Mouse (Mus musculus): ENCODE results near the gene 4932438A13Rik. TPM values are rescaled to one million over a fixed set of nuclear protein-coding genes. Genes with fewer than 3 reads are reported as not detected.

The 4932438A13Rik gene
- polyA plus RNA-seq (2016; fragmentation: Nextera tagmentation; extraction: Ambion mirVana) = 53.6 and 54.4 TPM in 2 replicates

DNA sequence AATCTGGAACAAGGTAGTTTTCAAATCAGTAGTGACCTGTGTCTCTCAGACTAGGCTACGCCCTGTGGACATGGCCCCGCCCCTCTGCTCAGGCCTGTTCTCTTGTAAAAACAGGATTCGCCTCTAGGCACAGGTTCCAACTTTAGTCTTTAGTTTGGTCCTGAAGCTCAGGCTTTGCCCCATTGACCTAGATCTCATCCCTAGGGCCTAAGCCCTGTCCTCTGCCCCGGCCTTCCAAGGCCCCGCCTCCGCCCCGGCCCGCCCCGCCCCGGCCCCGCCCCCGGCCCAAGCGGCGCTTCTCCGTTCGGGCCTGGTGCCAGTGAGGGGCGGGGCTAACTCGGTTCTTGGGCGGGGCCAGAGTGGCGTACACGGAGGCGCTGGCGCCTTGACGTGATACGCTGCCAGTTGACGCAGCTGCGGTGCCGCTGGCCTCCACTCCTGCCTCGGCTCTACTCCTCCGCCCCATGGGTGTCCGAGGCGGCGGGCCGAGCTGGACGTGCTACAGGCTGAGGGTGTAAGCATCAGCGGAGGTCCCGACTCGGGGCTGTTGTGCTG, at the start of gene 4932438A13Rik:
Gene 4932438A13Rik, plus strand, starts transcription at position 384 of the 555 bp plus-strand sequence.
- peak; percentile 99 for ATAC-seq (ENCODE audit: low FRiP score, low read depth)
- Histone ChIP-seq H3K4me2 (replicated peaks) (peak within 1 kb of the TSS; percentile 74), H3K4me3 (peak within 1 kb of the TSS; percentile 55), H3K27ac (replicated peaks) (peak within 1 kb of the TSS; percentile 52), H3K36me3 (peaks cover 10% of the 10 kb centered on the region), H3K27me3 (no peaks in the 10 kb centered on the region), H3K4me1 (peaks cover 5% of the 10 kb centered on the region), H3K9ac (replicated peaks) (peak within 1 kb of the TSS; percentile 70), H3K9me3 (no peaks in the 10 kb centered on the region)
- under 1% methylated on average over 38 of the region's 38 CpGs for WGBS

DNA sequence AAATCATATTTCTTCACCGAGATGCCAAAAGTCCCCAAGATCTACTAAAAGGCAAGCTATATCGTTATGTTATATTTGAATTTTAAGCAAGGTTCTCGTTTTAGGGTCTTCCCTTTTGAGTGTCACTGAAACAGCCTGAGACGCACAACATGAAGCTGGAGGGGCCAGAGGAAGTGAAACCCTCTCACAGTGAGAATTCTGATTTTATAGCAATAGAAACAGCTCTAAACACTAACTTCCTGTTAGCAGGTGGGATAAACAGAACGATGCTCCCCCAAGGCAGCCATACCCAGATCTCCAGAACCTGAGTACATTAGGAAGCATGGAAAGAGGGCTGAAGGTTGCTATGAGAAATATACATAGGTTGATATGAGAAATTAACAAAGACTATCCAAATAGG, 46.3 kb upstream of the 4932438A13Rik start:
- WGBS = 91% methylated on average over 5 of the region's 5 CpGs

GRCm38 (mm10) chr3:36819402-36819801, 43.5 kb upstream of the 4932438A13Rik start:
- H3K27ac ChIP-seq (replicated peaks) = no peak overlapping the region
- WGBS = 70% methylated on average over 7 of the region's 7 CpGs
- no peaks in the 10 kb centered on the region for H3K9me3 ChIP-seq
- H3K27me3 ChIP-seq = no peaks in the 10 kb centered on the region
- H3K36me3 ChIP-seq = no peaks in the 10 kb centered on the region
- no peak overlapping the region for H3K9ac ChIP-seq (replicated peaks)
- no peak overlapping the region for H3K4me2 ChIP-seq (replicated peaks)
- H3K4me1 ChIP-seq = no peaks in the 10 kb centered on the region
- ATAC-seq (ENCODE audit: low FRiP score, low read depth) = no peak
- no peak overlapping the region for H3K4me3 ChIP-seq

More for the DNA sequence above, 46.3 kb upstream of the 4932438A13Rik start:
- H3K4me3 ChIP-seq = no peak overlapping the region
- no peak for ATAC-seq (ENCODE audit: low FRiP score, low read depth)
- H3K9me3 ChIP-seq = no peaks in the 10 kb centered on the region
- H3K4me2 ChIP-seq (replicated peaks) = no peak overlapping the region
- H3K9ac ChIP-seq (replicated peaks) = no peak overlapping the region
- H3K27ac ChIP-seq (replicated peaks) = no peak overlapping the region
- H3K4me1 ChIP-seq = no peaks in the 10 kb centered on the region
- no peaks in the 10 kb centered on the region for H3K27me3 ChIP-seq
- no peaks in the 10 kb centered on the region for H3K36me3 ChIP-seq

- Histone ChIP-seq H3K36me3 (no peaks in the 10 kb centered on the region), H3K9me3 (no peaks in the 10 kb centered on the region), H3K4me3 (no peak overlapping the region), H3K4me1 (no peaks in the 10 kb centered on the region), H3K9ac (replicated peaks) (no peak overlapping the region), H3K4me2 (replicated peaks) (no peak overlapping the region), H3K27ac (replicated peaks) (no peak overlapping the region), H3K27me3 (no peaks in the 10 kb centered on the region)
- ATAC-seq (ENCODE audit: low FRiP score, low read depth) = no peak
- 90% methylated on average over 9 of the region's 9 CpGs for WGBS
Measured at GRCm38 (mm10) chr3:36821037-36821436, 41.9 kb upstream of the 4932438A13Rik start.

DNA sequence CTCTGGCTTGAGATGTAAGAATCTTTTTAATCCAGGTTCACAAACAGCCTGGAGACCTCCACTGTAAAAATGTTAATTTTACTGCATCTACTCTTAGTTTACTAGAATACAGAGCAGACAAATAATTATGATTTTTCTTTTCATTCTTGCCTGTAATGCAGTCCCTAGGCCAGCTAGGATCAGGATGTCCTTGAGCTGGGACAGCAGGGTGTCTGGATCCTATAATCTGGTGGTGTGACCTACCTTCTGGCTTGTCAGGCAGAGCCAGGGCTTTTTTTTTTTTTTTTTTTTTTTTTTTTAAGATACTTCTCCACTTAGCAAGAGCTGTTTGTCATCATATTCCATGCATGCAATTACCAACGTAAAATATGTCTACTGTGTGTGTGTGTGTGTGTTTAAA, 37.8 kb upstream of the 4932438A13Rik start:
- no peaks in the 10 kb centered on the region for H3K9me3 ChIP-seq
- H3K4me1 ChIP-seq = 0 out of 2 replicates have a peak, but pooled peaks cover 6% of the 10 kb centered on the region
- H3K9ac ChIP-seq (replicated peaks) = no peak overlapping the region
- no peak for ATAC-seq (ENCODE audit: low FRiP score, low read depth)
- no peaks in the 10 kb centered on the region for H3K27me3 ChIP-seq
- no peaks in the 10 kb centered on the region for H3K36me3 ChIP-seq
- H3K4me2 ChIP-seq (replicated peaks) = no peak overlapping the region
- WGBS = 81% methylated on average over 1 of the region's 1 CpGs
- H3K27ac ChIP-seq (replicated peaks) = no peak overlapping the region
- no peak overlapping the region for H3K4me3 ChIP-seq

- Histone ChIP-seq H3K4me2 (replicated peaks) (no peak overlapping the region), H3K4me1 (0 out of 2 replicates have a peak, but pooled peaks cover 6% of the 10 kb centered on the region), H3K27me3 (no peaks in the 10 kb centered on the region), H3K36me3 (no peaks in the 10 kb centered on the region), H3K27ac (replicated peaks) (no peak overlapping the region), H3K9ac (replicated peaks) (no peak overlapping the region), H3K4me3 (no peak overlapping the region), H3K9me3 (no peaks in the 10 kb centered on the region)
- no peak for ATAC-seq (ENCODE audit: low FRiP score, low read depth)
- WGBS = 92% methylated on average over 4 of the region's 4 CpGs
Measured at GRCm38 (mm10) chr3:36825554-36825953, 37.4 kb upstream of the 4932438A13Rik start.

DNA sequence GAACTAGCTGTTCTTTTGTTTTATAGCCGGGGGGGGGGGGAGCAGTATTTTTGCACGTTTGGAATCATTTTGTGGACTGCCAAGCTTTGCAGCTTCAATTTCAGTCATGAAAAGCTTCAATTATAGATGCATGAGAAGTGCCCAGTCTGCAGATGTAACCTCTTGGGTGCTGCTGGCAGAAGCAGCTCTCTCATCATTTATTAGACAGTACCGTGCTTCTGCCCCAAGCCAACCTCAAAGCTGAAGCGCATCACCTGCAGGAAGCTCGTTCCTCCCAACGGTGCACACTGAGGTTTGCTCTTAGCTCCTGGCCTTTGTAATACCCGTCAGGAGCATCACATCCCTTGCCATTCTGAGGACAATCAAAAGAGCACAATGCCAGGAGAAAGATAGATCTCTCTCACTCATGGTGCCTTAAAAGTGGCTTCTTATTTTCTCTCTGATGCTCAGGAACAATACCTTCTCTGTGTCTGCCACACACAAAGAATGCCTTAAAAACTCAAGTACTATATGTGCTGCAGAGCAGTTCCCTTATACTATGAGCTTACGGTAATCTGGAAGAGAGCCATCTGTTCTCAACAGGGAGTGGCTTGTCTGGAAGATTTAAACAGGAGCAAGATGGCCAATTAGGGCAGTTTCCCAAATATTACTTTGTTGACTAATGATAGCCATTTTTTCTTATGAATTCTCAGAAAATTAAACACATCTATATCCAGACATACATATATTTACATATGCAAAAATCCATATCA, 35.5 kb upstream of the 4932438A13Rik start:
- no peak for ATAC-seq (ENCODE audit: low FRiP score, low read depth)
- Histone ChIP-seq H3K4me2 (replicated peaks) (no peak overlapping the region), H3K27ac (replicated peaks) (no peak overlapping the region), H3K4me1 (0 out of 2 replicates have a peak, but pooled peaks cover 6% of the 10 kb centered on the region), H3K27me3 (no peaks in the 10 kb centered on the region), H3K4me3 (no peak overlapping the region), H3K9me3 (no peaks in the 10 kb centered on the region), H3K9ac (replicated peaks) (no peak overlapping the region), H3K36me3 (no peaks in the 10 kb centered on the region)
- WGBS = 50% methylated on average over 8 of the region's 8 CpGs

DNA sequence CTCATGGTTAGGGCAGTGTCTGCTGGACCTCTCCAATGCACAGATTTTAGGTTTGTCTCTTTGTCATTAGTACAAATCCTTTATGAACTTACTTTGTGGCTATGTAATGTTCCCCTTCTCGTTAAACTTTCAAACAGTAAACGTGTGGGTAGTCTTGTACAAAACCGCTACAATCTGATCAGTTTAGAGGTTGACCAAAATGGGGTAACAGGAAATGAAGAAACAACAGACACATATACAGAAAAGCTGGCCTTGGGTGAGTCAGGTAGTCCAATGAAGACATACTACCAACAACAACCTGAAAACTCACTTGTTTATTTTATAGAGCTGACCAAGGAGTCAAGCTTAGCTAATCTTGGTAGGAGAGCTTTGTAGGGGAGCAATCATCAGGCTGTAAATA, 32.7 kb upstream of the 4932438A13Rik start:
- no peaks in the 10 kb centered on the region for H3K9me3 ChIP-seq
- H3K27ac ChIP-seq (replicated peaks) = no peak overlapping the region
- ATAC-seq (ENCODE audit: low FRiP score, low read depth) = no peak
- no peaks in the 10 kb centered on the region for H3K36me3 ChIP-seq
- no peak overlapping the region for H3K9ac ChIP-seq (replicated peaks)
- H3K4me2 ChIP-seq (replicated peaks) = no peak overlapping the region
- WGBS = 92% methylated on average over 3 of the region's 3 CpGs
- no peak overlapping the region for H3K4me3 ChIP-seq
- no peaks in the 10 kb centered on the region for H3K27me3 ChIP-seq
- 0 out of 2 replicates have a peak, but pooled peaks cover 6% of the 10 kb centered on the region for H3K4me1 ChIP-seq

- Histone ChIP-seq H3K9me3 (no peaks in the 10 kb centered on the region), H3K4me1 (no peaks in the 10 kb centered on the region), H3K4me2 (replicated peaks) (no peak overlapping the region), H3K4me3 (no peak overlapping the region), H3K27ac (replicated peaks) (no peak overlapping the region), H3K36me3 (no peaks in the 10 kb centered on the region), H3K9ac (replicated peaks) (no peak overlapping the region), H3K27me3 (no peaks in the 10 kb centered on the region)
- no peak for ATAC-seq (ENCODE audit: low FRiP score, low read depth)
- WGBS = 67% methylated on average over 4 of the region's 4 CpGs
Measured at GRCm38 (mm10) chr3:36834426-36834825, 28.5 kb upstream of the 4932438A13Rik start.

- no peak for ATAC-seq (ENCODE audit: low FRiP score, low read depth)
- H3K27ac ChIP-seq (replicated peaks) = no peak overlapping the region
- no peaks in the 10 kb centered on the region for H3K27me3 ChIP-seq
- H3K4me3 ChIP-seq = no peak overlapping the region
- H3K9me3 ChIP-seq = no peaks in the 10 kb centered on the region
- H3K9ac ChIP-seq (replicated peaks) = no peak overlapping the region
- 95% methylated on average over 2 of the region's 2 CpGs for WGBS
- H3K4me2 ChIP-seq (replicated peaks) = no peak overlapping the region
- H3K36me3 ChIP-seq = no peaks in the 10 kb centered on the region
- no peaks in the 10 kb centered on the region for H3K4me1 ChIP-seq
Measured at GRCm38 (mm10) chr3:36834832-36835231, 28.1 kb upstream of the 4932438A13Rik start.

DNA sequence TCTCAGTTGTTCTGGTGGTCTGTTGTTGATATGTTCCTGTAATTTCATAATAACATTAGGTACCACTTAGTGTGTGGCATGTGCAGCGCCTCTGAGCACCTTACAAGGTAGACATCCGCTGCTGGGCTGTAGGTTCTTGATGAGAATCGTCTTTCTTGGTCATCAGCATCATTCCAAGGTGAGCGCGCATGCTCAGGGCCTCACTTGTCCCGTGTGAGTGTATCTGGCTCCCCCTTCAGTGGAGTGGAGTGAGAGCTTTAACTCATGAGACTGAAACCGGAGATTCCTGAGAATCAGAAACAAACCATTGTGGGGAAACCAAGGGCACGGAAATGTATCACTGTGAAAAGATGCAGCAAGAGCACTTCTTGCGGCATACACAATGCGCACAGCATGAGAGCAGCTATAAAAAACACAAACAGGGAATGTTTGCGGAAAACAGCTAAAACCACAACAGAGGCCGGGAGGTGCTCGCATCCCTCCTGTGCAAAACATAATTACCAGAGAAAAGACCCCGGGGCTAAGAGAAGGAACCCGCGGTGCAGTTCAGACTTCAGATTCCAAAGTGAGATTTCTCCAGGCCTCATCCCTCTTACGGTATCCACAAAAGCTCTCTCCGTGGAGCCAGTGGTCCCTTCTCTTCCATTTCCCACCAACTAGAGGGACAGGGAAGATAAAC, 27.2 kb upstream of the 4932438A13Rik start:
- ATAC-seq (ENCODE audit: low FRiP score, low read depth) = peak; percentile 52; the same call in 1 of the 2 replicates
- Histone ChIP-seq H3K4me1 (0 out of 2 replicates have a peak, but pooled peaks cover under 1% of the 10 kb centered on the region), H3K36me3 (no peaks in the 10 kb centered on the region), H3K9me3 (no peaks in the 10 kb centered on the region), H3K27me3 (no peaks in the 10 kb centered on the region), H3K27ac (replicated peaks) (0 out of 2 replicates have a peak overlapping the region, but pooled peaks have one; percentile 6), H3K4me3 (0 out of 2 replicates have a peak overlapping the region, but pooled peaks have one; percentile 12), H3K9ac (replicated peaks) (no peak overlapping the region), H3K4me2 (replicated peaks) (peak overlapping the region; percentile 39)
- WGBS = 23% methylated on average over 18 of the region's 18 CpGs

DNA sequence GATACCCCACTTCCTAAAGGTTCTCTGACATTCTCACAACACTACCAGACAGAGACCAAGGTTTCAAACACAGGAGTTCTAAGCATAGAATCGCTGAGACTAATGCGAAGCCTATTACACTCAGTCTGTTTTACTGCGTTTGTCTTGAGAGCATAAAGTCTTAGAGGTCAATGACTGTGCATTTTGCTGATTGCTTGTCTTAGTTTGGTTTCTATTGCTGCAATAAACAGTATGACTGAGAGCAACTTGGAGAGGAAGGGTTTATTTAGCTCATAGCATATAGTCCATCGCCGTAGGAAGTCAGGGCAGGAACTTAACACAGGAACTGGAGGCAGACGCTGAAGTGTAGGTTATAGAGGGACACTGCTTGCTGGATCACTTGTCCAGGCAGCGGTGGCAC, 26.1 kb upstream of the 4932438A13Rik start:
- Histone ChIP-seq H3K27ac (replicated peaks) (no peak overlapping the region), H3K4me2 (replicated peaks) (no peak overlapping the region), H3K4me3 (no peak overlapping the region), H3K9me3 (no peaks in the 10 kb centered on the region), H3K27me3 (no peaks in the 10 kb centered on the region; the same call in 1 of the 2 replicates), H3K36me3 (no peaks in the 10 kb centered on the region), H3K9ac (replicated peaks) (no peak overlapping the region), H3K4me1 (0 out of 2 replicates have a peak, but pooled peaks cover 2% of the 10 kb centered on the region)
- ATAC-seq (ENCODE audit: low FRiP score, low read depth) = no peak
- 94% methylated on average over 7 of the region's 7 CpGs for WGBS

Measured in midbrain, embryonic 12.5 days (tissue).